Mouse (Mus musculus) granulocyte monocyte progenitor cell, adult 5-6 weeks (primary cell): Measurements from ENCODE around the gene Runx3. TPM values are rescaled to one million over a fixed set of nuclear protein-coding genes. Genes with fewer than 3 reads are reported as not detected.
"Not testable (repeated sequence)": the region's sequence is repeated elsewhere in the genome, so short reads cannot be mapped to it uniquely, and the experiment has no call there.

Experiments used
- ATAC-seq: replicated peaks from 2 replicates; pipeline ENCODE4 v1.8.0; 2016; ENCODE audit warnings: mild to moderate bottlenecking, moderate TSS enrichment, inconsistent platforms; ENCODE audit not compliant: poor library complexity, severe bottlenecking
- total RNA-seq, 2 experiments: library from RNA; stranded (forward) in 1 of 2; stranded (reverse) in 1 of 2; fragments of 200-712, 200-1000 nt in 1 of 2; fragments of >200 nt in 1 of 2; fragmentation: Nextera tagmentation in 1 of 2; gene quantifications; 2 replicates each; pipeline ENCODE4 v1.2.3; 2014 to 2017

Gene Runx3
- total RNA-seq, 2 experiments from 2014 or later = 7.2 to 45.8 TPM

GRCm38 (mm10) chr4:135165761-135166160 lies 45.3 kb downstream of the Runx3 start:
- ATAC-seq = no peak

GRCm38 (mm10) chr4:135166413-135167225 lies 46.2 kb downstream of the Runx3 start:
- ATAC-seq = no peak

GRCm38 (mm10) chr4:135167816-135168527 lies 47.5 kb downstream of the Runx3 start:
- ATAC-seq = no peak; the same call in 1 of the 2 replicates

GRCm38 (mm10) chr4:135169096-135169495 lies 48.6 kb downstream of the Runx3 start:
- peak; percentile 16; the same call in 1 of the 2 replicates for ATAC-seq

- no peak for ATAC-seq
These were observed 49.0 kb downstream of the Runx3 start for GRCm38 (mm10) chr4:135169501-135169900.

- ATAC-seq = no peak
These were observed 50.9 kb downstream of the Runx3 start for GRCm38 (mm10) chr4:135171304-135171875.

GRCm38 (mm10) chr4:135175406-135176120 lies 55.1 kb downstream of the Runx3 start:
- no peak for ATAC-seq

GRCm38 (mm10) chr4:135177568-135177967 lies 57.1 kb downstream of the Runx3 start:
- no peak for ATAC-seq

- peak; percentile 58 for ATAC-seq
These were observed 58.6 kb downstream of the Runx3 start for GRCm38 (mm10) chr4:135179077-135179481.

- peak; percentile 74 for ATAC-seq
These were observed 61.4 kb downstream of the Runx3 start for GRCm38 (mm10) chr4:135181819-135182218.

GRCm38 (mm10) chr4:135184277-135184676 lies 63.8 kb downstream of the Runx3 start:
- ATAC-seq = not testable (repeated sequence)

GRCm38 (mm10) chr4:135189452-135190008 lies 69.1 kb downstream of the Runx3 start:
- no peak for ATAC-seq

- no peak for ATAC-seq
These were observed 69.9 kb downstream of the Runx3 start for GRCm38 (mm10) chr4:135190364-135190763.

GRCm38 (mm10) chr4:135191185-135191584 lies 70.7 kb downstream of the Runx3 start:
- ATAC-seq = no peak

- ATAC-seq = no peak
These were observed 71.2 kb downstream of the Runx3 start for GRCm38 (mm10) chr4:135191604-135192003.

GRCm38 (mm10) chr4:135192841-135193240 lies 72.4 kb downstream of the Runx3 start:
- ATAC-seq = peak; percentile 98

GRCm38 (mm10) chr4:135197857-135198256 lies 77.4 kb downstream of the Runx3 start:
- no peak for ATAC-seq

GRCm38 (mm10) chr4:135201771-135202170 lies 81.3 kb downstream of the Runx3 start:
- no peak for ATAC-seq

- peak; percentile 89 for ATAC-seq
These were observed 82.8 kb downstream of the Runx3 start for GRCm38 (mm10) chr4:135203279-135203678.
